Mouse (Mus musculus) left cerebral cortex, postnatal 36 days (tissue): ENCODE measurements around the gene Dclk2. TPM values are rescaled to one million over a fixed set of nuclear protein-coding genes. Genes with fewer than 3 reads are reported as not detected.

Source experiments
- DNase-seq, 2 experiments: peaks; one replicate each; pipeline ENCODE4 v3.0.0; 2021 to 2022; ENCODE audit warnings: low spot score in 2 of 2, mixed read lengths in 1 of 2
- intact Hi-C: fragments of 180-260 bp; cut with DNase I; formaldehyde crosslinking; loops from one replicate; pipeline ENCODE4 v1.15.1; 2025
- total RNA-seq, 2 experiments: library from RNA; stranded (reverse); gene quantifications; 2 replicates each; pipeline ENCODE4 v1.2.3; 2021

Gene Dclk2
- total RNA-seq, 2 experiments from 2014 or later = 53.2 to 61.5 TPM

- no peak for DNase-seq
- intact Hi-C loops = no loop called here
These were observed 70.1 kb downstream of the Dclk2 start for GRCm38 (mm10) chr3:86850394-86851030.

- intact Hi-C loops = loop anchor here (5.0 kb wide), 1 partner anchor 68 kb away; no protein-coding TSS in a partner anchor
- no peak for DNase-seq
These were observed 71.3 kb downstream of the Dclk2 start for GRCm38 (mm10) chr3:86849337-86849736.

GRCm38 (mm10) chr3:86847536-86847935 lies 73.1 kb downstream of the Dclk2 start:
- DNase-seq = no peak
- intact Hi-C loops = loop anchor here (5.0 kb wide), 1 partner anchor 70 kb away; no protein-coding TSS in a partner anchor

GRCm38 (mm10) chr3:86846036-86846435 lies 74.6 kb downstream of the Dclk2 start:
- no peak for DNase-seq
- intact Hi-C loops = loop anchor here (5.0 kb wide), 1 partner anchor 71 kb away; no protein-coding TSS in a partner anchor

DNA sequence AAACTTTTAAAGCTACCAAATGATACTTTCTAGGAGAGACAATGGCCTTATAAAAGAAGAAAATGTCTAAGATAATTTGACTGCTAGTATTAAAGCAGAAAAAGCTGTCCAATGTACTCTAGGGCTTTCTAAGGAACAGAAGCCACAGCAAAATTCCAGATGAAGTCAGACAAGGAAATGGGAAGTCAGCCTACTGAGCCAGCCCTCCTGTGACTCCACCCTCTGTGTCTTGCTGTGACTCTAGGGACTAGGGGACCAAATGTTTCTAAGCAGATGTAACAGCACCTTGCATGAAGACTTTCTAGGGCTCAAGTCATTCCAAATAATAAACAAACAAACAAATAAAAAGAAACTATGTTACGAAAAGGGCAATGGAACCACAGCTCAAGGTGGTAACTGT lies 75.1 kb downstream of the Dclk2 start:
- intact Hi-C loops = loop anchor here (5.0 kb wide), 1 partner anchor 72 kb away; no protein-coding TSS in a partner anchor
- no peak for DNase-seq

DNA sequence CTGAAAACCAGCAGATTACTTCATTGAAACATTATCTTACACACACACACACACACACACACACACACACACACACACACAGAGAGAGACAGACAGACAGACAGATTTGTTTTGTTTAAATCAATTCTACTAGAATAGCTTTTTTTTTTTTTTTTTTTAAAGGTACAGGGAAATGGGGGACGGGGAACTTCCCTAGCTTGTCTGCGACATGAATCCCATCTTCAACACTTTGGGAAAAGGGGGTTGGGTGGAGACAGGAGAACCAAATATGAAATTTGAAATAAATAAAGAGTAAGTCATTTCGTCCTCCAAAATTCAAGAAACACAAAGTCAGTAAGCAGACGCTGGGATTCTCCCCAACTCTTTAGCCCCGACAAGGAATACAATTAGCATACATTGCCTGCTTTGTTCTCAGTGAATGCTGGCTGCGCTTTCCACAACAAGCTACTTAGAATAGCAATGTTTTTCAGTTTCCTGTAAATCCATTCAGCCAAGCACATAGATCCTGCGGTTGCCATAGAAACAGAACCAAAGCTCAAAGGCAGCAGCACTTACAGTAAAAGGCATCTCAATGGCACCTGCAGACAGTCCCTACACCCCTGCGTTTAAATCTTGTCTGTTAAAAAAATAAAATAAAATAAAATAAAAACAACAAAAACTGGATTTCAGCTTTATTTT lies 75.7 kb downstream of the Dclk2 start:
- DNase-seq = peak in 1 of 2 experiments; percentile 29
- intact Hi-C loops = loop anchor here (5.0 kb wide), 1 partner anchor 72 kb away; no protein-coding TSS in a partner anchor

DNA sequence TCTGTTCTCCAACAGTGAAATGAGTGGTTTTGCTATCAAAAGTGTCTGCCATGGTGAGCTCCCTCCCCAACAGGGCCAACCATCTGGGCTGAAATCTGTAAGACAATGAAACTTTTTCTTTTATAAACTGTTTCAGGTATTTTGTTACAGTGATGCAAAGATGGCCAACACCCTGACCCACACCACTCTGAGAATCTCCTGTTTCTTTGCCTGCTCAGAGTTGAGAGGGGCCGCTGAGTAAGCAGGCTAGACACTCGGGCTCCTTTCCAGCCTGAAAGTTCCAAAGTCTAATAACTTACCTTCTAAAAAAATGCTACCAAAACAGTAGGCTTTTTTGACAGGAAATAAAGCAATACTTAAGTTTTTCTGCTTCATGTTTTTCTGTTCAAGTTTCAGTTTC lies 78.2 kb downstream of the Dclk2 start:
- intact Hi-C loops = no loop called here
- no peak for DNase-seq

DNA sequence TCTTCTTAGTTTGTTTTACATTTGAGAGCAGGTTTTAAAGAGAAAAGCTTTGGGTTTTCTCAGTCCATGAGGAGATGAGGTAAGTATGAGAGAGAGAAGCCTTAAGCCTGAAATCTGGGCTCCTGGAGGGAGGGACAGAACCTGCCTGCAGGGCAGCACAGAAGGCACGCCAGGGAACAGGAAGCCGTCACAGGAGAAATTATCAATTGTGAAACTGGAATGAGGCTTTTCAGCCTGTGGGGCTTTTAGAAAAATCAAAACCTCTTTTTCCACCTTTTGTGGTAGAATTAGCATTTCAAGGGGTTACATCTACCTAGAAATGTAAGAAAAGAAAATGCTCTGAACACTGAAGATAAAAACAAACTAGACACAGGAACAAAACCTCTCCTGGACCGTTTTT lies 81.0 kb downstream of the Dclk2 start:
- intact Hi-C loops = loop anchor here (5.0 kb wide), 1 partner anchor 138 kb away; no protein-coding TSS in a partner anchor
- no peak for DNase-seq

DNA sequence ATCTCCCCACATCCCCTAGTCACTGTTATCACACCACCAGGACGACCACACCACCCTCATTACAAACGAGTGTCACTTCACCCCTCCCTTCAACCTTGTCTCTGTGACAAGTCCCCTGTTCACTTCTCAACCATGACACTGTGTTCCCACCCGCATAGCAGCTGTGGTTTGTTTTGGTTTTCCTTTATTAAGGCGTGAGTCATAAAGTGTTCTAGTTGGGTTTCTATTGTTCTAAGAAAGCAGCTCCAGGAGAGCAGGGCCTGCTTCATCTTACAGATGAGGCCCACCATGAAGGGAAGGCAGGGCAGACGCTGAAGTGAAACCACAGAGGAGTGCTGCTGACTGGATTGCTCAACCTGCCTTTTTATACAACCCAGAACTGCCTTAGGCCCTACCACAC lies 83.3 kb downstream of the Dclk2 start:
- DNase-seq = no peak
- intact Hi-C loops = loop anchor here (5.0 kb wide), 1 partner anchor 140 kb away; no protein-coding TSS in a partner anchor

- no peak for DNase-seq
- intact Hi-C loops = loop anchor here (5.0 kb wide), 1 partner anchor 142 kb away; no protein-coding TSS in a partner anchor
These were observed 85.5 kb downstream of the Dclk2 start for GRCm38 (mm10) chr3:86835180-86835579.

GRCm38 (mm10) chr3:86834341-86834740 lies 86.3 kb downstream of the Dclk2 start:
- intact Hi-C loops = loop anchor here (5.0 kb wide), 2 partner anchors 38 to 88 kb away; partner anchors contain the start of gene Dclk2
- no peak for DNase-seq

GRCm38 (mm10) chr3:86832591-86833267 lies 87.9 kb downstream of the Dclk2 start:
- no peak for DNase-seq
- intact Hi-C loops = loop anchor here (5.0 kb wide), 2 partner anchors 40 to 90 kb away; partner anchors contain the start of gene Dclk2

- intact Hi-C loops = loop anchor here (5.0 kb wide), 2 partner anchors 40 to 90 kb away; partner anchors contain the start of gene Dclk2
- DNase-seq = peak in 1 of 2 experiments; percentile 38
These were observed 88.5 kb downstream of the Dclk2 start for GRCm38 (mm10) chr3:86832115-86832514.

GRCm38 (mm10) chr3:86827506-86827905 lies 93.1 kb downstream of the Dclk2 start:
- intact Hi-C loops = no loop called here
- no peak for DNase-seq

- intact Hi-C loops = no loop called here
- no peak for DNase-seq
These were observed 99.3 kb downstream of the Dclk2 start for GRCm38 (mm10) chr3:86821383-86821782.

GRCm38 (mm10) chr3:86820344-86820743 lies 100.3 kb downstream of the Dclk2 start:
- DNase-seq = no peak
- intact Hi-C loops = no loop called here

DNA sequence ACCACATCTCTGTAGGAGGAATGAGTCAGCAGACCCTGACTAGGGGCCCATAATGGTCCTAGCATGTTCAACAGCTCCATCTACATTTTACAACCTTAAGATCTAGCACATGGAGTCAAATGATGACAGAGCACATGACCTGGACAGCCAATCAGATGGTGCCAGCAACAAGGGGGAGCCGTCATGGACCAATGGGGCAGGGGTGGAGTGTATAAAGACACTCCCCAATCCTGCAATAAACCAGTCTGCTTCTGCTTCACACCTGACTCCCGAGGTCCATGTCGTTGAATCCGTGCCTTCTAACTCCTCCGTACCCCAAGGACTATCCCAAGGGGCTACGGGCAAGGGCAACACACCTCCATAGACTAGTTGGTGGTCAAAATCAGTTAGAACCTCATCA lies 101.3 kb downstream of the Dclk2 start:
- intact Hi-C loops = no loop called here
- DNase-seq = no peak

- intact Hi-C loops = no loop called here
- no peak for DNase-seq
These were observed 102.6 kb downstream of the Dclk2 start for GRCm38 (mm10) chr3:86818001-86818585.

- intact Hi-C loops = no loop called here
- peak; percentile 72 to 74 for DNase-seq
These were observed 108.0 kb downstream of the Dclk2 start for GRCm38 (mm10) chr3:86812689-86813088.

- intact Hi-C loops = no loop called here
- DNase-seq = no peak
These were observed 109.7 kb downstream of the Dclk2 start for GRCm38 (mm10) chr3:86810908-86811307.
